Mouse (Mus musculus) cerebellum, adult 11 months (tissue): ENCODE results near the gene Hdhd5.

Source experiments
- DNase-seq: peaks from one replicate; pipeline ENCODE4 v3.0.0; 2022

Gene Hdhd5

DNA sequence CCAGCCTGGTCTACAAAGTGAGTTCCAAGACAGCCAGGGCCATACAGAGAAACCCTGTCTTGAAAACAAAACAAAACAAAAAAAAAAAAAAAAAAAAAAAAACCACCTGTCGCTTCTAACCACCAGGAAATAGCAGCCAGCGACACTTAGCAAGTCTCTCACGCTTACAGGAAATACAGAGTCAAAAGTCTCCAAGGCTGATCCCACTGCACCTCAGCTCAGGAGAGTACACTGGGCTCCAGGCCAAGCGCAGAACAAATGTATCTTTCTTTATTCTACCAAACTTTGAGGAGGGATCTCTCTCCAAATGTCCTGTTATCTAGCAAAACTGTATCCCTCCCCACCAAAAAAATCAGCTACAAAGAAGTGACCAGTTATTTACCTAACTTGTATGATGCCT lies 2.0 kb downstream of the Hdhd5 start:
- DNase-seq = no peak

DNA sequence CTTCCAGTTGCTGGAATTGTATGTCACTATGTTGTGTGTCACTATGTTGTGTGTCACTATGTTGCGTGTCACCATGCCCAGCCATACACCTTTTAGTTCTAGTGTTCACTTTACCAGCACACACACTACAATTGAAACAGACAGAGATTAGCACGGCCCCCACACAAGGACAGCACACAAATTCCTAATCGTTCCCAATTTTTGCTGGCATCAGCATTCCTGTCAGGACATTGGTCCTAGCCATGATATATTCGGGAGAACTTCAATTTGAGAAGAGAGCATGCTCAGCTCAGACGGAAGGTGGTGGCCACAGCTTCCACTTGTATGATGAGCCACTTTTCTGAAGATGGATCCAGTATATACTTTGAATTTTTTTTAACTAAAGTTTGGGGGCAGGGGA lies 6.3 kb downstream of the Hdhd5 start:
- no peak for DNase-seq

DNA sequence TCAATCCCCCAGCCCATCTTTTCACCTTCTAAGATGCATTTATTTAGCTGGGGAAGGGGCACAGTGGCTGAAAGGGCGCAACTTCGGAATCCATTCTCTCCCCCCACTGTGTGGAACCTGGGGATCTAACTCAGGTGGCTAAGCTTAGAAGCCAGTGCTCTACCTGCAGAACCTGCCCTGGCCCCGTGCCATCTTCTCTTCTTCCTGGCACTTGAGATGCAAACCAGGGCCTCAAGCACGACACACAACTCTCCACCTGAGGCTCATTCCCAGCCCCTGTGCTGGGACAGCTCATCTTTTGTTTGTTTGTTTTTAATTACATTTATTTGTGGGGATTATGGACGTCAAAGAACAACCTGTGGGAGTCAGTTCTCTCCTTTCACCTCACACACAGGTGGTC lies 11.5 kb downstream of the Hdhd5 start:
- DNase-seq = no peak

DNA sequence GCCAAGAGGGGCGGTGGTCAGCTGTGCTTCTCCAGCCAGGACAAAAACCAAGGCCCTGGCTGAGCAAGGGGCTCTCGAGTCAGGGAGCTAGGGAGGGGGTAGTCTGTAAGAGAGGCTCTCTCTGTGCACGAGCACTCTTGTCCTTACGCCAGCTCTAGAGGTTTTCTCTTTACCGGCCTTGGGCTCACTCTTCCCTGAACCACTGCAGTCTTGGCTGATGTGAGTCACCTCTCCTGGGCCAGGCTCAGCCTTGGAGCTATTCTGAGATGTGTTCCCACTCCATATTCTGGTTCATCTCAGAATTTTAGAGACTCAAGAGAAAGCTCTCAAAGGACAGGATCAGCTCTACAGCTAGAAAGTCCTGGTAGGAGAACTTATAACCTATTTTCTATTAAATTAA lies 13.8 kb downstream of the Hdhd5 start:
- DNase-seq = no peak

DNA sequence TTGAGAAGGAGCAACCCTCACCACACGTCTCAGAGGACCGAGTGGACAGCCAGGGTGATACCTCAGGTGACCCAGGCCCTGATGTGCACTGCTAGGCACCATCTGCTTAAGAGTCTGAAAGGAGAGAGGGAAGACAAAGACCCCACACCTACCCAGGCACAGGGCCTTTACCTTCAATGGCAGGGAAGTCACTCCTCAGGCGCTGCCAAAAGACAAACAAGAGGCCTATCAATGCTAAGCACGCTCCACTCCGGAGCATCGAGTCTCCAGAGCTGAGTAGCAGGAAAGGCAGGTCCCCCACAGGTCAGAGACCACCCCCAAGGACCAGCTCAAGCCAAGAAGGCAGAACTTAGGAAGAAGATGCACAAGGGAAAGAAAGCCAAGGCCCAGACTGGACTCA lies 14.2 kb downstream of the Hdhd5 start:
- no peak for DNase-seq

DNA sequence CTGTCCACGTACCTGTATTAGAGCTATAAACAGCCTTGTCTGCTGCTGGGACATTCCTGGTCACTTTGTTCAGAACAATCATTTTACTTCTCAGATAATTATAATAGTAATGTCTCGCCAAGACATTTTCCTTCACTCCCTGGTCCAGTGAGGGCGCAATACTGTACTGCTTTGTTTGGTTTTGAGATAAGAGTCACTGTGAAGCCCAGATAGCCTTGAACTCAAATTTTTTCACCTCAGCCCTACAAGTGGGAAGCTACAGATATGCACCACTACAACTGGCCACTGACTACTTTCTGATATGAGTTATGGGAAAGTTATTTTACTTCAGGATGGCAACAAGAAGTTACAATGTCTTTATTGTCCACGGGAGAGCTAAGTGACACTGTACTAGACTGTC lies 14.7 kb downstream of the Hdhd5 start:
- DNase-seq = no peak

DNA sequence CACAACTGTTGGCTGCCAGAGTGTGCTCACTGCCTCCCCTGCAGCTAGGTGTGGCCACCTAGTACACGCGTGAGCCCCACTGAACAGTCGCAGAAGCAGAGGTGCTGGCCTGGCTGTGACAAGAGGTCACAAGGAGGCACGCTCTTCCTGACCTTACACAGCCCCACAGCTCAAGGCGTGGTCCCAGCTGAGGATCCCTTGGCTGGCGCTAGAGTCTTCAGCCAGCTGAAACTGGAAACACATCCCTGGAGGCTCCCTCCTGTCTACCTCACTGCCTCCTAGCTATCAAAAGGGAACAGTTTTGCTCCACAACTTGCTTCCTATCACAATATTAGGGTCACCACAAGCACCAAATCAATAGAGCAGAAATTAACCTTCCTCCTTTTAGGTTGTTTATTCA lies 19.9 kb downstream of the Hdhd5 start:
- no peak for DNase-seq

DNA sequence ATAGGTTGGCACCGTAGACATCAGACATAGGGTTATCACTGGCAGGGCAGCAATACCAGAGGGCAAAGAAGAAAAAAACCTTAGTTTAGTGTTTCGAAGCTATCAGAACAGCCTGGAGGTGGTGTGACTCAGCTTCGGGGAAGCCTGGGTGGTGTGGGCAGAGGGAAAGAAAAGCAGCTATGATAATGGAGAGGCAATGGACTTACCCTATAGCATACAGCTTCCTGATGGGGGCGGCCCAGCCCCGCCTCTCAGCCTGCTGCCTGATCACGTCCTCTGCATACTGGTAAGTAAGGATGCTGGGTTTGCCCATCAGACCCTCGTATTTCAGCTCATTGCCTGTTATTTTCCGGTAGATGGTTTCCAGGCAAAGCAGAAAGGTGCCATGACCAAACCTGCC lies 20.7 kb downstream of the Hdhd5 start:
- no peak for DNase-seq

DNA sequence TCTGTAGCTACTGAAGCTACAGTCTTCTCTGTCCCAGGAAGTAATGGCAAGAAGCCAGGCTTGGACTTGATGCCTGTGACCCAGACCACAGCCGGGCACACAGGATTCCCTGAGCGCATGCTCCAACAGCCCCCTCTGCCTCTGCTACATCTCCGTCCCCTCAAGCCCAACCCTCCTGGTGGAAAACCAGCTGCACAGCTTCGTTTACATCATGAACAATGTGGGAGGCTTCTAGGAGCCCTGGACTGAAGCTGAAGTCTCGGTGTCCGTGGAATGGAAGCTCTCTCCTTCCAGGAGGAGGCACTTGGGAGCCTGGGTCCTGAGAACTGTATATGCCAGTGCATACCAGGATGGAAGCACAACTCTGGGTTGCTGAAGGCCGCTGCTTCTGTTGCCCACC lies 21.1 kb downstream of the Hdhd5 start:
- DNase-seq = no peak

DNA sequence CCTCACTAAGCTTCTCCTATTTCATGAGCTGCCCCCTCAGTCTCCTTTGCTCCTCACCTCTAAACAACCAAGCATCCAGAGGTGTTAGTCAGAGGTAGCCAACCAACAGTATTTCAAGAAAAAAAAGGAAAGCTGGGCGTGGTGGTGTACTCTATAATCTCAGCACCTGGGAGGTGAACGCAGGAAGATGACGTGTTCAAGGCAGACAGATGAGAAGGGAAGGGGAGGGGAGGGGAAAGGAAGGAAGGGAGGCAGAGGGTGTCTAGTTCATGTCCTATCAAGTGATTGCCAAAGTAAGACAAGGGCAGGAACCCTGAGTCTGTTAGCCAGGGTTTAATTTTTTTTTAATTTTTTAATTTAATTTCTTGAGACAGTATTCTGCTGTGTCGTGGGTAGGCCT lies 22.5 kb downstream of the Hdhd5 start:
- DNase-seq = no peak

DNA sequence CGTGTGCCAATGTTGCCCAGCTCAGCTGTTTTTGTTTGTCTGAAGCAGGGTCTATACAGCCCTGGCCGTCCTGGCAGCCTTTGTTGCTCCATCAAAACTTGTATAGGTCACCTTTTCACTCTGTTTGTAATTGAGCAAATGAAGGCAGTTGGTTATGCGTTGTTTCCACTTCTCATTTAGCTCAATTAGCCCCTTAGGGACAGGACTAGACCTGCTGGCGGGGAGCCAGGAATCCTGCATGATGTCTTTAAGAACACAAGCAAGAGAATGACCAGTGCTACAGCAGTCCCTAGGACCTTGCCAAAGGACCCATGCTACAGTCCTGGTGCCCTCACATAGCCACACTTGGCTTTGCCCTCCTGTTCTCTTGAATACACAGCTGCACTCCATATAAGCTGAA lies 25.6 kb downstream of the Hdhd5 start:
- no peak for DNase-seq

DNA sequence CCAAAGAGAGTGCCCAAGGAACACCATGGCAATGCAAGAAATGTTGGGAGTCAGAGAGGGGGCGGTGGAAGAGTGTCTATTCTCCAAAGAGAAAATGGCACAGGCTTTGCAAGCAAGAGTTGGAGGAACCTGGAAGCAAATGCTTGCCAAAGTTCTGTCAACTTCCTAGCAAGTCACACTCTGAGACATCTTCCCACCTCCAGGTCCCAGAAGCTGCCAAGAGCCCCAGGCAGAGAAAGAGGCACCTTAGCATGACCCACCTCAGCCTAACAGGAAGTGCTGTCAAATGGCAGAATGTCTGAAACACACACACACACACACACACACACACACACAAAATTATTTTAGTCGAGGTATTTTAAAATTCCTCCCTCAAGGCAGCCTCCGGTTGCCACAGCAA lies 27.1 kb downstream of the Hdhd5 start:
- no peak for DNase-seq

DNA sequence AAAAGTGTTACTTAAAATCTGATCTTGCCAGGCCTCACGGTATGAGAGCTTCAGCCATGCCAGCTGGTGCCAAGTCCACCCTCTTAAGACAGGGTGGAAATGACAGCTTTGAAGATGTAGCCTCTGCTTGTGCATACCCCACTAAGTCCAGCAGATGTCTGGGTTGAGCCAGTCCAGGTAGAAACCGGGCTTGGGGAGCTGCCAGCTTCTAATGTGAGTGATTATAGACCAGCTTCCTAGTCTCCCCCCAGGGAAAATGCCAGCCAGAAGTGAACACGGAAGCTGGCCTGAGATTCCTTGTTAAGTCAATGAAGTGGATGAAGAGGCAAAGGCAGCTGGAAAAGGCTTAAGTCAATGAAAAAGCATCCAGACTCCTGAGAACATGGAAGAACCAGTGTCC lies 34.6 kb downstream of the Hdhd5 start:
- no peak for DNase-seq

DNA sequence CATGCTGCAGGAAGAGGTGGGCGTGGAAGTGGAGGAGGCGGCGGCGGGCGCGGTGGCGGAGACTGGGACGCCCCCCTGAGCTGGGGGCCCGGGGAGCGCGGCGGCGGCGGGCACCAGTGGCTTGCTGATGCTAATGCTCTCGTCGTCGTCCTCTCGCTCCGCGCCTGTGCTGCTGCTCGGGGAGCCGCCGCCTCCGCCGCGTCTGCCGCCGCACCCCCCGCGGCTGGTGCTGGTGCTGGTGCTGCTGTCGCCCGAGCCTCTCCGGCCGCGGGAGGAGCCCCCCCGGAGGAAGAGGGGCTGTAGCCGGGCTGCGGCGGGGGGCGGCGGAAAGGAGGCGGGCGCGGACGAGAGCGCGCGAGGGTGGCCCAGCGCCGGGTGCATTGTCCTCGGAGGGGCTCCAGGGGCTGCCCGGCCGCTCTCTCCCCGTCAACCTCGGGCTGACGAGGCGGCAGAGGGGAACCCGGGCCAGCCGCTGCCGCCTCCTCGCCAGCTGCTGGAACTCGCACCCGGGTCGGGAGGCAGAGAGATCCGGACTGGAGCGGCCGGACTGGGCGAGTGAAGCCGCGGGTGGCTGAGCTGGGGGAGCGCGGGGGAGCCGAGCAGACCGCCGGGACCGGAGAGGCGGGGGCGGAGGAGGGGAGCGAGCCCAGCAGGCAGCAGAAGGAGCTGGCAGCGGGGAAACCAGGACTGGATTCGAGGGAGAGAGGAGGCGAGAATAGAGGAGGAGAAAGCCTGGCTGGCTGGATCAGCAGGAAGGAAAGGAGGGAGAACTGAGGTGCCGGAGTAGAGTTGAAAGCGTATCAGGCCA lies 37.5 kb downstream of the Hdhd5 start, which contains the start of gene Tmem121b:
Gene Tmem121b (minus strand): TSS at position 434 of the 808 bp plus-strand sequence.
- DNase-seq = peak; percentile 57

DNA sequence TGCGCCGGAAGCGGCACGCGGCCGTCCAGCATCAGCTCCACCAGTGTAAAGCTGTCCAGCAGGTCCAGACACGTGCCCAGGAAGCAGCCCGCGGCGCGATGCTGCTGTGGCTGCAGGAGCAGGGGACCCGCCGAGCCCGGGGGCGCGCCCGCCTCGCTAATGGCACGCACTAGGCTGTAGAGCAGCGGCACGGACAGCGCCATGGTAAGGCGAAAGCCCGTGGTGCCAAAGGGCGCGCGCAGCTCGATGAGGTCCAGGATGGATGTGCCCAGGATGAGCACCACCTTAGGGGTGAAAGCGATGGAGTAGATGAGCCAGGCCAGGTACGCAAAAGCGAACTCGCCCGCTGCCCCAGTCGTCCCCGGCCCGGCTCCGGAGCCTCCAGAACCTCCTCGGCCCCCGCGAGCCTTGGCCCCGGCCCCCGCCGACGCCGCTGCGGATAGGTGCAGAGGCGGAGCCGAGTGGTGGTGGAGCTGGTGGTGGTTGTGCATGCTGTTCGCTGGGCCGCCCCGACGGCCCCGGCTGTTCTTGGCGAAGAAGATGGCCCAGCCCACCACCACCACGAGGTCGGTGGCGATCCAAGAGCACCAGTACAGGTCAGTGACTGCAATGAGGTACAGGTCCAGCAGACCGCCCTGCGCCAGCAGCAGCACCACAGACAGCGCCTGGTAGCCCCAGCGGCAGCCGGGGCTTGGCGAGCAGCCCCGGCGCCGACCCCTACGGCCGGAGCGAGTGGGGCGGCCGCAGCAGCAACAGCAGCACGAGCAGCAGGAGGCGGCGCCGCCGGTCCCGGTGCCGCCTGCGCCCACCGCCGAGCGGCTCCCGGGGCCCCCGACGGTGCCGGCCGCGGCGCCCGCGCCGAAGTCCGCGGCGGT lies 38.4 kb downstream of the Hdhd5 start:
- peak; percentile 12 for DNase-seq

DNA sequence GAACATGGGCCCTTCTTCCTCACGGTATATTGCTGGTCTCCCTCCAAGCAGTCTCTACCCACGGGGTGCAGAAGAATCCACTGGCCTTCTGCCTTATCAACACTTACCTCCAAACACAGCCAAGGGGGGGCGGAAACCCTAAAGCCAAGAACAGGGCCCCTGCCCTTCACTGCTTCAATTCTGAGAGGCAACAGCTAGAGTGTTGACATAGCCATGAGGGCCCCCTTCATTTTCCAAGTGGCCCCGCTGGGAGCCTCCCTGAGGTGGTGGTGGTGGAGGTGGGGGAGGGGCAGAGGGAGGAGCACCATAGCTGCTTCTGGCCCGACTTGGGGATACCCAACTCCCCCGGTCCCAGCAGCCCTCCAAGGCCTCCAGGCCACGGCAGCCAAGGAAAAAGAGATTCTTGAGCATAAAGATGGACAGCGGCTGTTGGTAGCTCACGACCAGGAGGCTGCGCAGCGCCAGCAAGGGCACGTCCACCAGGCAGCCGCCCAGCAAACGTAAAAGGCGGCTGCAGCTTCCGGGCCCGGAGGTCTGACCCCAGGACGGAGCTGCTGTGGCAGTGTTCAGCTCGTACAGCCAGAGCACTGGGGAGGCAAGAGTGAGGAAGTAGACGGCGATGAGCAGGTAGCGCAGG lies 39.1 kb downstream of the Hdhd5 start:
- DNase-seq = no peak

DNA sequence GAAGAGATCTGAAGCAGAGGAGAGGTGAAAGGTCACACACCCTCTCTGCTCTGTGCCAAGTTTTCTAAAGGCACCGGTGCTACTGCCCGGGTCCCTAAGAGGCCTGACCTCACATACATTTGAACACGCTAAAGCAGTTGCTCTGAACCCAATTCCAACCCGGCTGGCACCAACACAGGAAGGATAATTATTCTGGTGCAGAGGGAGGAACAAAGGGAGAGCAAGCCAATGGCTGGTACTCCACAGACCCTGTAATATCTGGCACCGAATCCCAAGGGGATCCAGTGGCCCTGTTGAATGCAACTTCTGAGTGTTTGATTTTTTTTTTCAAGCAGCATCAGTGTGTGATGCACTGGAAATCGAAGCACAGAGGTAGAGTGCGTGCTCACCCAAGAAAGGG lies 40.1 kb downstream of the Hdhd5 start:
- no peak for DNase-seq

DNA sequence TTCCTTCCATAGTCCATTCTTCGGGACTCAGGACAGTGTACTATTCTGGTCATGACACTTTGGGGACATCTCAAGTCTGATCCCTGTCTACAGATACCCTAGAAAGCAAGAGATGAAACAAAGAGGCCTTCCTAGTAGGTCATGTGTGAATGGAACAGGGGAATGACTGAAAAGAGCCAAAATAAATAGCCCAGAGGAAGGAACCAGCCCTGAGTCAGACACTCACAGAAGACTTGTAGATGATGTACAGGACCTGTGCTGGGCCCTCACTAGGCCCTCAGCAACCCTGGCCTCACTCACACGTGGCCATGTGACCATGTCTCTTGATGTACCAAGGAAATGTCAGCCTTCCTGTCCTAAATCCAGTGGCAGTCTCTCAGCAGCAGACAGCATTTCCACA lies 41.7 kb downstream of the Hdhd5 start:
- DNase-seq = no peak

DNA sequence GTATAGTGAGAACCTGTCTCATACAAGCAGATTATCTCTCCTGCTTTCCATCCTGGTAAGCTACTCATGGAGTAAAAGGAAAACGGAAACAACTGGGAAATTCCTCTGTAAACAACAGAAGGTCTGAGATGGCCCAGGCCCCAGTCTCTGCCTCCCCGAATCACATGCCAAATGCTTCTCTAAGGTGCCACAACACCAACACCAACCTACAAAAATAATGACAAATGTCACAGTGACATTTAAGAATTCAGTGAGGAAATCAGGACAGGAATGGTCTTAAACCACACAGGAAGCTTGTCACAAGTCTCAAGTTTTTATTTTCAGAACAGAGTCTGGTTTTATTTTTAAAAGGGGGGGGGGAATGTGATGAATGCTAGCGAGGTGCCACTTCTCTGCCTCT lies 42.5 kb downstream of the Hdhd5 start:
- no peak for DNase-seq

DNA sequence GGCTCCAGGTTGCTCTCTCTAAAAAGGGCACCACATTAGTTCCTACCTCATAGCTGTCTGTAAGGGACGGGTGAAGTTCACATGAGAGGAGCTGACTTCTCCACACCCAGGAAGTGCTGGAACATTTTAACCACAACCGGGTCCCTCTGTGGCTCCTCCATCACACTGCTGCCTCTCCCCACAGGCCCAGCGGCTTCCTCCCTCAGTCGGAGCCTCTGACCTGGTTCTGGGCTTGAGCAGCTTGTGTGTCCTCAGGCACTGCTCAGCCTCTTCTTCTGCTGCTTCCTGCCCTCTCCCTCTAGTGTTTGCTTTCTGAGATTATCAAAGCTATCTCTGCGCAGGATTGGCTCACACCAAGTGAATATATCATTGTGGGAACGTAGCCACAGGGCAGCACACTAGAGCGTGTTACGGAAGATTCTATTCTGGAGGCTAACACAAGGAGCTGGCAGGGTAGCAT lies 45.0 kb downstream of the Hdhd5 start:
- DNase-seq = no peak

DNA sequence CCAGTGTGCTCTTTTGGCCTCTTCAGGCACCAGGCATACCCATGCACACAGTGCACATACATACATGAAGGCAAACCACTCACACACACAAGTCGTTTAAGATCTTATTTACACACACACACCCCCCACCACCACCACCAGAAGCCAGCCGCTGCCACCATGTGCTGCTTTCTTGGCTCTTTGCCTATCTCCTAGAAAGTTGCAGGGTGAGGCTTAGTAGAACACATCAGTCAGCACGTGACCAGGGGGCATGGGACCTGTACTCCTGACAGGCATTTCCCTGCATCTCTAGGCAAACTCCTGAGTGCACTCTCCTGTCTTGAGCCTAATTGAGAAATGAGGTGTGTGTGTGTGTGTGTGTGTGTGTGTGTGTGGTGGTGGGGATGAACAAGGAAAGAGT lies 46.1 kb downstream of the Hdhd5 start:
- no peak for DNase-seq

DNA sequence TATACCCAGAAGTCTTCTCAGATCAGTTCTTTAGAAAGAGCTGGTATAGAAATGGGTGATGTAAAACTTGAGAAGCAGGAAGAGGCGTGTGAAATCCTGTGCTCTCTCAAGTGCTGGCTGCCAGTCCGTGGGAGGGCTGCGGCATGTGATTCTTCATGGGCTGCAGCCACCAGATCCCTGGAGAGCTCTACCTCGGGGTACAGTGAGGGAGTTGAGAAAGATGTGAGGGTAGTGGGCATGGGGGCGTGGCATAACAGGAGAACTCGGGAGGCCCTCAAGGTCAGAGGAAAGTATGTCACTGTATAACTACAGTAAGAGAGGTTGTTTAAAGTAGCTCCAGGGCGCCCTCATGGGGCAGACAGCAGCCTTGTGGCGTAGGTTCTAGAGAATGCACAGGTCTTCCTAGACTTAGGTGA lies 47.9 kb downstream of the Hdhd5 start:
- DNase-seq = no peak

DNA sequence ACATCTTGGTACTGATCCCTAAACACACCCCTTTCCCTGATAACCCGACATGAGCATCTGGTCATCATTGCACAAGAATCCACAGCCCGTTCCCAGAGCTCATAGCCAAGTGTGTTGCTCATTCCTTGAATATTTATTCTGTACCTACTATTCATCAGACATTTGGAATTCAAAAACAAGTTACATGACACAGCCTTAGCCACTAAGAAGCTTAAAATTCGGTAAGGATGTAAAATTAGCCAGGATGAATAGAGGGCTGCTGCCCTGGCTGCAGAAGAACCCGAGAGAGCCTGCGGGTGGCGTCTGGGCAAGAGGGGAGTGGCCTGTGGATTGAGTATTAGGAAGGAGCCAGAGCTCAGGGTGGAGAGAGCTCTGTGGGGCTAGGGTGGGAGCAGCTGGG lies 48.4 kb downstream of the Hdhd5 start:
- DNase-seq = no peak

DNA sequence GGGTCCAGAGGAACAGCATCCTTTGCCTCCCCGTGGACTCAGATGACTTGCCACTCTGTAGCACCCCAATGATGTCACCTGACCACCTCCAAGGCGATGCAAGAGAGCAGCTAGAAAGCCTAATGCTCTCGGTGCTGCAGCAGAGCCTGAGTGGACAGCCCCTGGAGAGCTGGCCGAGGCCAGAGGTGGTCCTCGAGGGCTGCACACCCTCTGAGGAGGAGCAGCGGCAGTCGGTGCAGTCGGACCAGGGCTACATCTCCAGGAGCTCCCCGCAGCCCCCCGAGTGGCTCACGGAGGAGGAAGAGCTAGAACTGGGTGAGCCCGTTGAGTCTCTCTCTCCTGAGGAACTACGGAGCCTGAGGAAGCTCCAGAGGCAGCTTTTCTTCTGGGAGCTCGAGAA lies 49.1 kb downstream of the Hdhd5 start:
- no peak for DNase-seq
